Mouse (Mus musculus): ENCODE measurements at regions not wholly inside any gene's neighbourhood (a gene's known extent, or its start where the extent isn't known, plus 50 kb on each side); places are given as distances from the start of the nearest gene placed in this dataset.

DNA sequence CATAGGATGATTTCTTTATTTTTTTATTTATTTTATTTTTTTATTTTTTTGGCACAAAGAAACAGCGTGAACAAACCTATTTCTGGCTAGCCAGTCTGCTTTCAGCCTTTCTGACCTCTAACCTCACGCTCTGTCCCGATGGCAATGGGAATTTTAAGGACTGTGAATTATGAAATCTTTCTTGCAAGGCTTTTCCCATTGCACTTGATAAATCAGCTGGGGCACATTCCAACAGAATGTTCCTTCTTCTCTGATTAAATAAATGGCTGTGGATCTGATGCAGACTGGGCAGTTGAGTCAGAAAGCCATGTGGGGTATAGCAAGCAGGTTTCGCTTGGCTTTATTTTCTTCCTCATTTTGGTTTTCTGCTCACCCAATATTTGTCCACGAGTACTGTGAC, 1324.2 kb upstream of the Zeb2 start:
- no peak overlapping the region for H3K4me3 ChIP-seq (ENCODE audit: control insufficient read depth in 1 of 2, insufficient read depth in 1 of 2, low read depth in 2 of 2, low read length in 2 of 2)
- H3K27ac ChIP-seq (ENCODE audit: control insufficient read depth, low read depth, low read length), result no peak overlapping the region
- H3K9ac ChIP-seq (ENCODE audit: control insufficient read depth, low read depth, low read length, poor library complexity, severe bottlenecking), result no peak overlapping the region
- peaks cover 2 to 9% of the 10 kb centered on the region in 2 experiments; a peak in 3 of 4 replicates for H3K4me1 ChIP-seq (ENCODE audit: control insufficient read depth in 1 of 2, insufficient read depth in 2 of 2, low read length in 2 of 2)
- no peak for TF ChIP-seq ZC3H11A (IDR thresholded peaks at IDR 0.05; ENCODE audit: low read depth, low read length)
- TF ChIP-seq ZKSCAN1 (IDR thresholded peaks at IDR 0.05; ENCODE audit: low read depth, low read length), result no peak
- TF ChIP-seq MAZ (IDR thresholded peaks at IDR 0.05; ENCODE audit: low read depth, low read length), result no peak
- no peak for TF ChIP-seq TAL1 (IDR thresholded peaks at IDR 0.05; ENCODE audit: low read length)
- no peak for TF ChIP-seq POLR2A (IDR thresholded peaks at IDR 0.05; ENCODE audit: control insufficient read depth in 1 of 2, insufficient read depth in 1 of 2, low read depth in 1 of 2, low read length in 2 of 2, poor library complexity in 1 of 2)
- TF ChIP-seq KAT2A (conservative IDR thresholded peaks at IDR 0.05; ENCODE audit: low read depth, low read length), result no peak
- no peak for TF ChIP-seq JUND (IDR thresholded peaks at IDR 0.05; ENCODE audit: low read depth, low read length)
- no peak for TF ChIP-seq RCOR1 (IDR thresholded peaks at IDR 0.05; ENCODE audit: low read depth, low read length)
- no peak for TF ChIP-seq POLR2AphosphoS5 (IDR thresholded peaks at IDR 0.05; ENCODE audit: borderline replicate concordance, low read depth, low read length)
- no peak for TF ChIP-seq NRF1 (IDR thresholded peaks at IDR 0.05; ENCODE audit: insufficient read depth, low read depth, low read length, poor library complexity, severe bottlenecking)
- DNase-seq (ENCODE audit: low read depth, low spot score), result no peak
- H3K36me3 ChIP-seq (ENCODE audit: control insufficient read depth in 1 of 2, insufficient read depth in 2 of 2, low read length in 2 of 2), result peaks cover 0 to 10% of the 10 kb centered on the region in 2 experiments; a peak in 2 of 4 replicates
- no peaks in the 10 kb centered on the region for H3K27me3 ChIP-seq (ENCODE audit: control insufficient read depth in 1 of 2, insufficient read depth in 2 of 2, low read length in 2 of 2)
- H3K79me2 ChIP-seq (ENCODE audit: control insufficient read depth, insufficient read depth, low read length, poor library complexity), result no peaks in the 10 kb centered on the region
- H3K9me3 ChIP-seq (replicated peaks; ENCODE audit: insufficient read depth, low read length), result no peaks in the 10 kb centered on the region

DNA sequence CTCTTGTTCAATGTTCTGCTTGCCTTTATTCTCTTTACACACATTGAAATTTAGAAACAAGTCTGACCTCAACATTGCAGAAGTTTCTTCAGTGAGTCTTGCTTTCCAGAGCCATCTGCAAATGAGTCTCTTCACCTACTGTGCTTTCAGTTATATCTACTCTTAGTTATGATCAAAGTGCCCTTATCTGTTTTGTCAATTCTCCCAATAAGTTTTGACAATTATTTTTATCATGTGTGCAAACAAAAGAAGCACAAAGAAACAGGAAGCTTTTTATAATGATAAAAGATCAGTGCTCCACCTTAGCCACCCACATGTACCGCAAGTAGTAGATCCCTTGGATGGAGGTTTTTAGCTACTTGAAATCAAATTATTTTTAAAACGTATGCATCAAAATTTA, 1322.8 kb upstream of the Zeb2 start:
- Histone ChIP-seq H3K79me2 (ENCODE audit: control insufficient read depth, insufficient read depth, low read length, poor library complexity) (no peaks in the 10 kb centered on the region), H3K36me3 (ENCODE audit: control insufficient read depth in 1 of 2, insufficient read depth in 2 of 2, low read length in 2 of 2) (peaks cover 0 to 10% of the 10 kb centered on the region in 2 experiments; a peak in 2 of 4 replicates), H3K27ac (ENCODE audit: control insufficient read depth, low read depth, low read length) (no peak overlapping the region), H3K9me3 (replicated peaks; ENCODE audit: insufficient read depth, low read length) (no peaks in the 10 kb centered on the region), H3K27me3 (ENCODE audit: control insufficient read depth in 1 of 2, insufficient read depth in 2 of 2, low read length in 2 of 2) (no peaks in the 10 kb centered on the region), H3K9ac (ENCODE audit: control insufficient read depth, low read depth, low read length, poor library complexity, severe bottlenecking) (no peak overlapping the region), H3K4me1 (ENCODE audit: control insufficient read depth in 1 of 2, insufficient read depth in 2 of 2, low read length in 2 of 2) (peaks cover 2 to 9% of the 10 kb centered on the region in 2 experiments; a peak in 3 of 4 replicates), H3K4me3 (ENCODE audit: control insufficient read depth in 1 of 2, insufficient read depth in 1 of 2, low read depth in 2 of 2, low read length in 2 of 2) (no peak overlapping the region)
- DNase-seq (ENCODE audit: low read depth, low spot score), result peak; percentile 10
- peak; percentile 60 for TF ChIP-seq GATA1 (IDR thresholded peaks at IDR 0.05; ENCODE audit: low read depth, low read length)
- peak; percentile 46 to 56; a peak in 3 of 4 replicates for TF ChIP-seq EP300 (IDR thresholded peaks at IDR 0.05; ENCODE audit: low read depth in 1 of 2, low read length in 2 of 2)
- TF ChIP-seq NELFE (IDR thresholded peaks at IDR 0.05; ENCODE audit: low read depth, low read length), result no peak

DNA sequence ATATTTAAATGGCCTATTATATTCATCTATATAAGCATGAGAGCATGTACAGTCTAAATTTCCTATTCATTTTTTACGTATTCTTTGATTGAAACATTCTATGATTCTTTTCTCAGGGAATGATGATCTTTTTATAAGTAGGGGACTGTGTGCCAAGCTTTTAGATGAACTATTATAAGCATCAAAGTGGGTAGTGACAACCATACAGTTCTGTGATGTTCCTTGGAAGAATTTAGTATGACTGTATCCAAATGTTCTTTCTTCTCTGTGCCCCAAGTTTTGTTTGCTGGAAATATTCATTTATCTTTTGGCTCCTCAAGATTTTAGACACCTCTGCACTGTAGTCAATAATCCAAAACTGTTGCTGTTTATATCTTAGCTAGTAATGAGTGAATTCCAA, 1301.1 kb upstream of the Zeb2 start:
- Histone ChIP-seq H3K79me2 (ENCODE audit: control insufficient read depth, insufficient read depth, low read length, poor library complexity) (no peaks in the 10 kb centered on the region), H3K4me1 (ENCODE audit: control insufficient read depth in 1 of 2, insufficient read depth in 2 of 2, low read length in 2 of 2) (no peaks in the 10 kb centered on the region), H3K36me3 (ENCODE audit: control insufficient read depth in 1 of 2, insufficient read depth in 2 of 2, low read length in 2 of 2) (no peaks in the 10 kb centered on the region), H3K9ac (ENCODE audit: control insufficient read depth, low read depth, low read length, poor library complexity, severe bottlenecking) (no peak overlapping the region), H3K27ac (ENCODE audit: control insufficient read depth, low read depth, low read length) (no peak overlapping the region), H3K9me3 (replicated peaks; ENCODE audit: insufficient read depth, low read length) (no peaks in the 10 kb centered on the region), H3K4me3 (ENCODE audit: control insufficient read depth in 1 of 2, insufficient read depth in 1 of 2, low read depth in 2 of 2, low read length in 2 of 2) (no peak overlapping the region), H3K27me3 (ENCODE audit: control insufficient read depth in 1 of 2, insufficient read depth in 2 of 2, low read length in 2 of 2) (no peaks in the 10 kb centered on the region)
- no peak for TF ChIP-seq ELF1 (IDR thresholded peaks at IDR 0.05; ENCODE audit: low read depth, low read length)
- DNase-seq (ENCODE audit: low read depth, low spot score), result no peak
